Mouse (Mus musculus): Measurements from ENCODE around the gene Gm21304.
"Not testable (repeated sequence)": the region's sequence is repeated elsewhere in the genome, so short reads cannot be mapped to it uniquely, and the experiment has no call there.

Gm21304 gene

DNA sequence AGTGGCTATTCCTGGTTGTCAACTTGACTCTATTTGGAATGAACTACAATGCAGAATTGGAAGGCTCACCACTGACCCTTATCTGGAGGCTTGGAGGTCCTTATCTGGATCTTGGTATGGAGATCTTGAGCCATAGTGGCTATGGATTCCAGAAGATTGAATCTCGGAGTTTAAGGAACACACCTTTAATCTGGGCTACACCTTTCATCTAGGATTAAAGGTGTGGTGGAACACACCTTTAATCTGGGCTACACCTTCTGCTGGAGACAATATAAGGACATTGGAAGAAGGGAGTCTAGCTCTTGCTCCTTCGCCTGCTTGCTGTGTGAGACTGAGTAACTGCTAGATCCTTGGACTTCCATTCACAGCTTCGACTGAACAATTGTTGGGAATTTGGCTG is at the start of gene Gm21304:
Gene Gm21304 (plus strand): TSS at position 301 of the 400 bp plus-strand sequence.
- DNase-seq (ENCODE audit: low read depth, low spot score), result not testable (repeated sequence)

- DNase-seq (ENCODE audit: low read depth, low spot score), result not testable (repeated sequence)
Observed at GRCm38 (mm10) chr10:104142687-104143086, 25.6 kb upstream of the Gm21304 start, which contains the start of gene Gm21293. TSS of gene Gm21293 (plus strand) at chr10:104142987.

DNA sequence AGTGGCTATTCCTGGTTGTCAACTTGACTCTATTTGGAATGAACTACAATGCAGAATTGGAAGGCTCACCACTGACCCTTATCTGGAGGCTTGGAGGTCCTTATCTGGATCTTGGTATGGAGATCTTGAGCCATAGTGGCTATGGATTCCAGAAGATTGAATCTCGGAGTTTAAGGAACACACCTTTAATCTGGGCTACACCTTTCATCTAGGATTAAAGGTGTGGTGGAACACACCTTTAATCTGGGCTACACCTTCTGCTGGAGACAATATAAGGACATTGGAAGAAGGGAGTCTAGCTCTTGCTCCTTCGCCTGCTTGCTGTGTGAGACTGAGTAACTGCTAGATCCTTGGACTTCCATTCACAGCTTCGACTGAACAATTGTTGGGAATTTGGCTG is 17.1 kb upstream of the Gm21304 start, which contains the start of gene Gm6763:
Gene Gm6763 (plus strand): TSS at position 301 of the 400 bp plus-strand sequence.
- DNase-seq (ENCODE audit: low read depth, low spot score), result not testable (repeated sequence)

GRCm38 (mm10) chr10:104159706-104160105 is 8.6 kb upstream of the Gm21304 start, which contains the start of gene Gm8764:
TSS of gene Gm8764 (plus strand) at chr10:104160006.
- not testable (repeated sequence) for DNase-seq (ENCODE audit: low read depth, low spot score)

DNA sequence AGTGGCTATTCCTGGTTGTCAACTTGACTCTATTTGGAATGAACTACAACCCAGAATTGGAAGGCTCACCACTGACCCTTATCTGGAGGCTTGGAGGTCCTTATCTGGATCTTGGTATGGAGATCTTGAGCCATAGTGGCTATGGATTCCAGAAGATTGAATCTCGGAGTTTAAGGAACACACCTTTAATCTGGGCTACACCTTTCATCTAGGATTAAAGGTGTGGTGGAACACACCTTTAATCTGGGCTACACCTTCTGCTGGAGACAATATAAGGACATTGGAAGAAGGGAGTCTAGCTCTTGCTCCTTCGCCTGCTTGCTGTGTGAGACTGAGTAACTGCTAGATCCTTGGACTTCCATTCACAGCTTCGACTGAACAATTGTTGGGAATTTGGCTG is 8.4 kb downstream of the Gm21304 start, which contains the start of gene Gm21312:
Gene Gm21312 (plus strand): TSS at position 301 of the 400 bp plus-strand sequence.
- not testable (repeated sequence) for DNase-seq (ENCODE audit: low read depth, low spot score)

GRCm38 (mm10) chr10:104185233-104185632 is 16.9 kb downstream of the Gm21304 start, which contains the start of gene Gm20765:
TSS of gene Gm20765 (plus strand) at chr10:104185533.
- DNase-seq (ENCODE audit: low read depth, low spot score), result not testable (repeated sequence)

- DNase-seq (ENCODE audit: low read depth, low spot score), result not testable (repeated sequence)
Observed at GRCm38 (mm10) chr10:104193742-104194141, 25.4 kb downstream of the Gm21304 start, which contains the start of gene Gm4340. TSS of gene Gm4340 (plus strand) at chr10:104194042.

DNA sequence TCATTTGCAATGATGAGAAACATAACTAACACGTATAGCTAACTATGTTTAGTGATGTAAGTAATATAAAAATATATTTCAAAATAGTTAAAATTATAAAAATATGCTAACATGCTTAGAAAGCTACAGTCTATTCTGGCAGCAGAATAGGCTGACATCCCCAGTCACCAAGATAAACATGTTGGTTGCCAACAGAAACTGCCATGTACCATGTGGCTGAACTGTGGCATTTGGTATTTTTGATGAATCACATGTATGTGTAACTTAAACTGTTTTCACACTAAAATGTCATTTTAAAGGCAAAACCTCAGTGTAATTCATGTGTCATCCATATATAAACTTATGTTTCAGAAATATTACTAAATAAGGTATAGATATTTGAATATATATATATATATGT is 41.3 kb downstream of the Gm21304 start:
- DNase-seq (ENCODE audit: low read depth, low spot score), result no peak

GRCm38 (mm10) chr10:104210268-104210990 is 42.1 kb downstream of the Gm21304 start:
- DNase-seq (ENCODE audit: low read depth, low spot score), result no peak

- no peak for DNase-seq (ENCODE audit: low read depth, low spot score)
Observed at GRCm38 (mm10) chr10:104214527-104214926, 46.2 kb downstream of the Gm21304 start.
